Mouse (Mus musculus) cerebellum, adult 2 months (tissue): Measurements from ENCODE around the gene Pum3. TPM values are rescaled to one million over a fixed set of nuclear protein-coding genes. Genes with fewer than 3 reads are reported as not detected.

Experiments
- DNase-seq, 2 experiments: peaks; one replicate each; pipeline ENCODE4 v3.0.0; 2021
- H3K27ac ChIP-seq: fragments of 200-500 bp; 2 replicates; pipeline ENCODE4 v1.5.1; 2012; ENCODE audit warnings: low read length, control low read depth, inconsistent platforms; ENCODE audit not compliant: insufficient read depth
- H3K27me3 ChIP-seq: fragments of 200-500 bp; 2 replicates; pipeline ENCODE4 v1.6.1; 2012; ENCODE audit warnings: inconsistent platforms, mild to moderate bottlenecking, low read length, moderate library complexity; ENCODE audit not compliant: control insufficient read depth, insufficient read depth
- H3K4me1 ChIP-seq: fragments of 200-500 bp; 2 replicates; pipeline ENCODE4 v1.6.1; 2011; ENCODE audit warnings: low read length; ENCODE audit not compliant: control insufficient read depth, insufficient read depth
- H3K4me3 ChIP-seq: fragments of 200-500 bp; replicated peaks from 2 replicates; pipeline ENCODE3; 2011; ENCODE audit warnings: mild to moderate bottlenecking, low read depth, low read length, control low read depth; ENCODE audit not compliant: insufficient read depth
- CTCF ChIP-seq: fragments of 200-500 bp; IDR thresholded peaks from 2 replicates; pipeline ENCODE4 v1.5.1; 2011; ENCODE audit warnings: low read depth, mild to moderate bottlenecking, control low read depth, low read length, moderate library complexity, borderline replicate concordance; ENCODE audit not compliant: insufficient read depth
- POLR2A ChIP-seq: fragments of 200-500 bp; IDR thresholded peaks from 2 replicates; pipeline ENCODE4 v1.6.1; 2011; ENCODE audit warnings: low read length, control low read depth, borderline replicate concordance; ENCODE audit not compliant: insufficient read depth
- WGBS: fragments of 180-500 bp; shearing (Covaris S2); methylation state at CpG from one replicate; pipeline ENCODE4 v1.1.7; 2018; 5-methylcytosine and 5-hydroxymethylcytosine counted together
- polyA plus RNA-seq: library from polyadenylated mRNA; depleted of rRNA; stranded (reverse); fragments of >200 nt; gene quantifications from 2 replicates; pipeline ENCODE4 v1.2.3, GENCODE M21; 2012; rRNA removed

Gene Pum3
- 24.5 and 25.2 TPM in 2 replicates for polyA plus RNA-seq

DNA sequence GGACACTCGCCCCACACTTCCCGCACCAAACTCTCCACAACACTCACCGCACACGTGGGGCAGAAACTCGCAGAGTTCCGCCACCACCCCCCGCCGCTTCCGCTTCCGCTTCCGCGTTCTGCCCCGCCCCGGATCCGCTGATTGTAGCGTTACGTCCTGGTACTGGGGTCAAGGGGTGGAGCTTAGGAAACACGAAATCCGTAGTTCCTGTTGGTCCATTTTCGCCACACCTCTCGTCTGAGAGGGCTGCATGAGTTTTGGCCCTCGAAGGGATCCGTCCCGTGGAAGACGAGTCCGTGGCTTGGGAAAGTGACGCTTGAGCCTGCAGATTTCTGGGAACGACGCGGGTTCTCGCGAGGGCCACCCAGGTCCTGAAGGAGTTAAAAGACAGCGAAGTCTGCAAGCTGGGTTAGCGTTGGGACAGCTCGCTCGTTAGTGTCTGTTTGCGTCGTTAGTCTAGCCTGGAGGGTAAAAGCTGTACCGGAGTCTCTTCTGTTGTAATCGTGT, at the start of gene Pum3:
TSS of gene Pum3 (minus strand) at position 81 of the 507 bp plus-strand sequence.
- H3K4me3 ChIP-seq = peak within 1 kb of the TSS; percentile 88
- peak within 1 kb of the TSS; percentile 64; the same call in 1 of the 2 replicates for H3K27ac ChIP-seq
- 0 out of 2 replicates have a peak, but pooled peaks cover 3% of the 10 kb centered on the region for H3K4me1 ChIP-seq
- no peaks in the 10 kb centered on the region for H3K27me3 ChIP-seq
- DNase-seq = peak; percentile 98 to 99
- TF ChIP-seq POLR2A (peak; percentile 93), CTCF (no peak)
- under 1% methylated on average over 40 of the region's 40 CpGs for WGBS

DNA sequence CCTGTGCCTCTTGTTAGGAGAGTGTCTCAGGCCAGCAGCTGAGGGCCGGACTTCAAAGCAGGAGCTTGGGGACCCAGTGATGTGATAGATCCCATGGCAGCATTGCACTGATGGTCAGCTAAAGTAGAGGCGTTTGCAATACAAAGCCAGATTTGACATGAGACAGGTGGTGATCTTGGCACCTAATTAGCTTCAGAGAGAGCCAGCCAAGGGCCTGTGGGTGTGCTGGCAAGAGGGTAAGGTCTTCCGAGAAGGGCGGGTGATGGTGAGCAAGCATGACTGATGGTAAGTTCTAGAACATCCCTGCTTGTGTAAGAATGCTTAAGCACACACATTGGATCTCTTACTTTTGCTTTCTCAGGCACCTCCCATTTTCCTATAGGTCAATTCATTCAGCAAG, 37.1 kb upstream of the Pum3 start:
- 8% methylated on average over 4 of the region's 4 CpGs for WGBS
- peak; percentile 79 to 90 for DNase-seq
- no peak for TF ChIP-seq CTCF
- no peak for TF ChIP-seq POLR2A

GRCm38 (mm10) chr19:27462656-27463055, 33.0 kb upstream of the Pum3 start:
- WGBS = 59% methylated on average over 4 of the region's 4 CpGs
- no peak overlapping the region for H3K4me3 ChIP-seq
- TF ChIP-seq CTCF (no peak), POLR2A (no peak)
- H3K4me1 ChIP-seq = peaks cover 11% of the 10 kb centered on the region; the same call in 1 of the 2 replicates
- H3K27ac ChIP-seq = no peak overlapping the region
- no peaks in the 10 kb centered on the region for H3K27me3 ChIP-seq
- DNase-seq = no peak

More for the DNA sequence above, 37.1 kb upstream of the Pum3 start:
- Histone ChIP-seq H3K27ac (no peak overlapping the region), H3K4me3 (no peak overlapping the region), H3K27me3 (no peaks in the 10 kb centered on the region; the same call in 1 of the 2 replicates), H3K4me1 (peaks cover 11% of the 10 kb centered on the region; the same call in 1 of the 2 replicates)

GRCm38 (mm10) chr19:27450458-27450857, 20.8 kb upstream of the Pum3 start:
- Histone ChIP-seq H3K27ac (no peak overlapping the region), H3K4me1 (no peaks in the 10 kb centered on the region), H3K4me3 (no peak overlapping the region), H3K27me3 (no peaks in the 10 kb centered on the region)
- TF ChIP-seq CTCF = peak; percentile 87
- no peak for TF ChIP-seq POLR2A
- peak; percentile 52 to 62 for DNase-seq
- 20% methylated on average over 4 of the region's 4 CpGs for WGBS

DNA sequence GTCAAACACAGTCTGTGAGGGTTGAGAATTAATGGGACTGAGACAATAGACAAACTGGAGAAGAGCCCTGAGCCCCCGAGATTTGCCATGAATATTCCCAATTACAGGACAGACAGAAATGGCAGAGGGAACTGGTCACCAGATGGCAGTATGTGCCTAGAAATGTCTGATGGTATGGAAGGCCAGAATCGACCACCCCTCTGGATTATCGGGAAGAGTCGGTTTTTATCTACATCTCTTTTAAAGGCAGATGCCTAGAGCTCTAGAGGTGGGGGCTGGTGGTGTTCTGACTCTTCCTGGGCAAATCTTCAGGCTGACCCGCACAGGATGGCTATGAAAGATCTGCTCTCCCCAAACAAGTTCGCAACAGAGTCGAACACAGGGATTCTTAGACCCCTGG, 17.9 kb upstream of the Pum3 start:
- Histone ChIP-seq H3K27ac (no peak overlapping the region), H3K27me3 (no peaks in the 10 kb centered on the region), H3K4me1 (no peaks in the 10 kb centered on the region), H3K4me3 (no peak overlapping the region)
- no peak for TF ChIP-seq POLR2A
- TF ChIP-seq CTCF = peak; percentile 71
- peak; percentile 13 to 36 for DNase-seq
- 22% methylated on average over 7 of the region's 7 CpGs for WGBS

- Histone ChIP-seq H3K27me3 (no peaks in the 10 kb centered on the region), H3K4me1 (no peaks in the 10 kb centered on the region), H3K4me3 (no peak overlapping the region), H3K27ac (no peak overlapping the region)
- no peak for TF ChIP-seq CTCF
- TF ChIP-seq POLR2A = no peak
- no peak for DNase-seq
- 77% methylated on average over 5 of the region's 5 CpGs for WGBS
Measured at GRCm38 (mm10) chr19:27441106-27441505, 11.5 kb upstream of the Pum3 start.

DNA sequence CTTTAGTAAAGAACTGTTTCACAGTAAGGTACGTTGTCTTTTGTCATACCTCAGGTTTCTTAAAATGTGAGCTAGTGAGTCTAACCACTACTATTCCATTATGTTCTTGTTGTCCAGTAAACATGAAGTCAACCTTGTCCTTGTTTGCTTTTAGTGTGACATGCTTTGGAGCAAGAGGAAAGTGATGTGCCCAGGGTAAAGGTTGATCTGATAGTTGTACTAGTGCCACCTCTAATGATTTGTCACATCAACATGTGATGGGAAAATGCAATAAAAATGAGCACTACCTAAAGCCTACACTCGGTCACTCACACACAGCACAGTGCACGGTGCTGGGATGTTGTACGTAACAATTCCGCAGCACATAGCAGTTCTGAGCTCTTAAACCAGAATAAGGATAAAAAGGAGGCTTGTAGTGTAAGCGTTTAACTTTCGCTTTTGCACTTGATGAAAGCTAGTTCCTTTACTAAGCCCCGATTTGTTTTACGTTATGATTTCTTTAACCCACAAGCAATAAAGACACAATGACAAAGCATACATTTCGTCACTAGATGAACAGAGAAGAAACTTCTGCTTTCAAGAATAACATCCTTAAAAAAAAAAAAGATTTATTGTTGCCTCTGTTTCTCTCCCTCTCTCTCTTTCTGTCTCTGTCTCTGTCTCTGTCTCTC, 8.5 kb upstream of the Pum3 start:
- Histone ChIP-seq H3K4me1 (no peaks in the 10 kb centered on the region), H3K4me3 (no peak overlapping the region), H3K27ac (no peak overlapping the region), H3K27me3 (no peaks in the 10 kb centered on the region)
- no peak for DNase-seq
- no peak for TF ChIP-seq POLR2A
- WGBS = 86% methylated on average over 10 of the region's 10 CpGs

- DNase-seq = peak; percentile 29 to 37
- WGBS = 0% methylated on average over 10 of the region's 10 CpGs
- TF ChIP-seq CTCF (no peak), POLR2A (no peak)
- Histone ChIP-seq H3K27ac (peak overlapping the region; percentile 56; the same call in 1 of the 2 replicates), H3K4me3 (peak overlapping the region; percentile 88), H3K27me3 (no peaks in the 10 kb centered on the region), H3K4me1 (0 out of 2 replicates have a peak, but pooled peaks cover 2% of the 10 kb centered on the region)
Measured at GRCm38 (mm10) chr19:27430406-27430805, 781 bp upstream of the Pum3 start.
